Mouse (Mus musculus): ENCODE results near the gene Gm5089. TPM values are rescaled to one million over a fixed set of nuclear protein-coding genes. Genes with fewer than 3 reads are reported as not detected.
"Not testable (repeated sequence)": the region's sequence is repeated elsewhere in the genome, so short reads cannot be mapped to it uniquely, and the experiment has no call there.

The Gm5089 gene
- total and polyA plus RNA-seq, 3 experiments = 0.05 TPM; not detected in 2

- H3K9me3 ChIP-seq (replicated peaks) = peaks cover 24% of the 10 kb centered on the region
- ATAC-seq (ENCODE audit: extremely low read depth, insufficient number of reproducible peaks, low FRiP score, poor library complexity, severe bottlenecking) (no peak), DNase-seq (ENCODE audit: low spot score) (no peak)
- H3K36me3 ChIP-seq (replicated peaks) = no peaks in the 10 kb centered on the region
- TF ChIP-seq GATA1 (IDR thresholded peaks at IDR 0.05; ENCODE audit: borderline replicate concordance, low read length) = no peak
- TF ChIP-seq GATA2 (IDR thresholded peaks at IDR 0.05; ENCODE audit: borderline replicate concordance, low read depth, low read length) = no peak
- no peak for TF ChIP-seq POLR2AphosphoS5 (IDR thresholded peaks at IDR 0.05; ENCODE audit: insufficient replicate concordance, low read depth, low read length)
- TF ChIP-seq CTCF (IDR thresholded peaks at IDR 0.05; ENCODE audit: low read depth, low read length) = no peak
- TF ChIP-seq TAL1 (conservative IDR thresholded peaks at IDR 0.05; ENCODE audit: low read depth, low read length) = no peak
- peaks cover 7% of the 10 kb centered on the region; the same call in 1 of the 2 replicates for H3K27me3 ChIP-seq (ENCODE audit: insufficient read depth, low read length)
- H3K4me1 ChIP-seq (ENCODE audit: insufficient read depth, low read depth, low read length) = peaks cover 3% of the 10 kb centered on the region; the same call in 1 of the 2 replicates
- H3K4me3 ChIP-seq (ENCODE audit: low read depth, low read length) = no peak overlapping the region
These were observed 15.1 kb upstream of the Gm5089 start for GRCm38 (mm10) chr14:122465931-122466490.

GRCm38 (mm10) chr14:122464763-122465741 lies 14.1 kb upstream of the Gm5089 start, which contains the start of gene Zic5:
Gene Zic5 (minus strand): TSS chr14:122465677.
- Histone ChIP-seq H3K27me3 (ENCODE audit: insufficient read depth, low read length) (peaks cover 7% of the 10 kb centered on the region; the same call in 1 of the 2 replicates), H3K4me1 (ENCODE audit: insufficient read depth, low read depth, low read length) (peaks cover 3% of the 10 kb centered on the region; the same call in 1 of the 2 replicates), H3K36me3 (replicated peaks) (no peaks in the 10 kb centered on the region), H3K4me3 (ENCODE audit: low read depth, low read length) (no peak within 1 kb of the TSS; the same call in 1 of the 2 replicates), H3K9me3 (replicated peaks) (peaks cover 24% of the 10 kb centered on the region)
- TF ChIP-seq GATA1 (IDR thresholded peaks at IDR 0.05; ENCODE audit: borderline replicate concordance, low read length) = no peak
- TF ChIP-seq GATA2 (IDR thresholded peaks at IDR 0.05; ENCODE audit: borderline replicate concordance, low read depth, low read length) = no peak
- TF ChIP-seq POLR2AphosphoS5 (IDR thresholded peaks at IDR 0.05; ENCODE audit: insufficient replicate concordance, low read depth, low read length) = no peak
- no peak for TF ChIP-seq TAL1 (conservative IDR thresholded peaks at IDR 0.05; ENCODE audit: low read depth, low read length)
- no peak for TF ChIP-seq CTCF (IDR thresholded peaks at IDR 0.05; ENCODE audit: low read depth, low read length)
- ATAC-seq (ENCODE audit: extremely low read depth, insufficient number of reproducible peaks, low FRiP score, poor library complexity, severe bottlenecking) (no peak), DNase-seq (ENCODE audit: low spot score) (no peak)

GRCm38 (mm10) chr14:122464351-122464762 lies 13.4 kb upstream of the Gm5089 start:
- Histone ChIP-seq H3K4me1 (ENCODE audit: insufficient read depth, low read depth, low read length) (peaks cover 3% of the 10 kb centered on the region; the same call in 1 of the 2 replicates), H3K27me3 (ENCODE audit: insufficient read depth, low read length) (peaks cover 7% of the 10 kb centered on the region; the same call in 1 of the 2 replicates), H3K9me3 (replicated peaks) (peaks cover 24% of the 10 kb centered on the region), H3K4me3 (ENCODE audit: low read depth, low read length) (no peak overlapping the region; the same call in 1 of the 2 replicates), H3K36me3 (replicated peaks) (no peaks in the 10 kb centered on the region)
- ATAC-seq (ENCODE audit: extremely low read depth, insufficient number of reproducible peaks, low FRiP score, poor library complexity, severe bottlenecking) = no peak
- DNase-seq (ENCODE audit: low spot score) = no peak
- TF ChIP-seq TAL1 (conservative IDR thresholded peaks at IDR 0.05; ENCODE audit: low read depth, low read length) (no peak), POLR2AphosphoS5 (IDR thresholded peaks at IDR 0.05; ENCODE audit: insufficient replicate concordance, low read depth, low read length) (no peak), CTCF (IDR thresholded peaks at IDR 0.05; ENCODE audit: low read depth, low read length) (no peak), GATA1 (IDR thresholded peaks at IDR 0.05; ENCODE audit: borderline replicate concordance, low read length) (no peak), GATA2 (IDR thresholded peaks at IDR 0.05; ENCODE audit: borderline replicate concordance, low read depth, low read length) (no peak)

- not testable (repeated sequence) for H3K36me3 ChIP-seq (replicated peaks); ATAC-seq (ENCODE audit: extremely low read depth, insufficient number of reproducible peaks, low FRiP score, poor library complexity, severe bottlenecking); H3K4me3 ChIP-seq (ENCODE audit: low read depth, low read length); H3K27me3 ChIP-seq (ENCODE audit: insufficient read depth, low read length); H3K4me1 ChIP-seq (ENCODE audit: insufficient read depth, low read depth, low read length); DNase-seq (ENCODE audit: low spot score)
- H3K9me3 ChIP-seq (replicated peaks) = peaks cover 24% of the 10 kb centered on the region
These were observed 12.9 kb upstream of the Gm5089 start for GRCm38 (mm10) chr14:122463734-122464341.

- DNase-seq (ENCODE audit: low spot score) = no peak
- H3K36me3 ChIP-seq (replicated peaks) = no peaks in the 10 kb centered on the region
- H3K4me3 ChIP-seq (ENCODE audit: low read depth, low read length) = peak overlapping the region; percentile 4; the same call in 1 of the 2 replicates
- peaks cover 4% of the 10 kb centered on the region; the same call in 1 of the 2 replicates for H3K27me3 ChIP-seq (ENCODE audit: insufficient read depth, low read length)
- TF ChIP-seq TAL1 (conservative IDR thresholded peaks at IDR 0.05; ENCODE audit: low read depth, low read length) = no peak
- TF ChIP-seq GATA1 (IDR thresholded peaks at IDR 0.05; ENCODE audit: borderline replicate concordance, low read length) = no peak
- no peak for TF ChIP-seq GATA2 (IDR thresholded peaks at IDR 0.05; ENCODE audit: borderline replicate concordance, low read depth, low read length)
- TF ChIP-seq CTCF (IDR thresholded peaks at IDR 0.05; ENCODE audit: low read depth, low read length) = no peak
- no peak for TF ChIP-seq POLR2AphosphoS5 (IDR thresholded peaks at IDR 0.05; ENCODE audit: insufficient replicate concordance, low read depth, low read length)
- no peak for ATAC-seq (ENCODE audit: extremely low read depth, insufficient number of reproducible peaks, low FRiP score, poor library complexity, severe bottlenecking)
- H3K9me3 ChIP-seq (replicated peaks) = peaks cover 24% of the 10 kb centered on the region
- H3K4me1 ChIP-seq (ENCODE audit: insufficient read depth, low read depth, low read length) = peaks cover 3% of the 10 kb centered on the region; the same call in 1 of the 2 replicates
These were observed 12.3 kb upstream of the Gm5089 start for GRCm38 (mm10) chr14:122463080-122463691.

All from G1E (cell line).